Mouse (Mus musculus) B cell, adult 2 months (primary cell): ENCODE measurements at regions not wholly inside any gene's neighbourhood (a gene's known extent, or its start where the extent isn't known, plus 50 kb on each side); places are given as distances from the start of the nearest gene placed in this dataset.
A peak's percentile ranks its signal among the peaks of the same experiment; 100 is the strongest.
"Not testable (repeated sequence)": the region's sequence is repeated elsewhere in the genome, so short reads cannot be mapped to it uniquely, and the experiment has no call there.

Experiments used
- DNase-seq, 2 experiments: peaks; one replicate each; pipeline ENCODE4 v3.0.0; 2022

DNA sequence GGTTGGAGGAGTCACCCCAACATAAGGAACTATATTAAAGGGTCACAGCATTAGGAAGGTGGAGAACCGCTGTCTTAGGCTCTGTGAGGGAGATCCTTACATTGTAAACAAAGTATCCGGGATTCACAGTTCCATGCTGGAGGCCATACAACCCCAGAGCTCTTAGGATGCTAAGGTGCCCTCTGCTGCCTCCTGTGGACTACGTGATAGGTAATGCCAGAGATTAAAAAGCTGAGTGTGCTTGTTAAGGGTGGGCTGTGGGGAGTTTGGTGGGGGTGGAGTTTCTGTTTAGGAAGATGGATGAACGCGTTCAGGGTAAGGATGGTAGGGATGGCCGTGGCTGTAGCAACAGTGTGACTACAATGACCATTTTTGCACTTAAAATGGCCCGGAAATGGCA lies 148.4 kb upstream of the Ubl3 start:
- DNase-seq, result no peak

- peak; percentile 48 to 51 for DNase-seq
These were observed 147.7 kb upstream of the Ubl3 start for GRCm38 (mm10) chr5:148700240-148700639.

DNA sequence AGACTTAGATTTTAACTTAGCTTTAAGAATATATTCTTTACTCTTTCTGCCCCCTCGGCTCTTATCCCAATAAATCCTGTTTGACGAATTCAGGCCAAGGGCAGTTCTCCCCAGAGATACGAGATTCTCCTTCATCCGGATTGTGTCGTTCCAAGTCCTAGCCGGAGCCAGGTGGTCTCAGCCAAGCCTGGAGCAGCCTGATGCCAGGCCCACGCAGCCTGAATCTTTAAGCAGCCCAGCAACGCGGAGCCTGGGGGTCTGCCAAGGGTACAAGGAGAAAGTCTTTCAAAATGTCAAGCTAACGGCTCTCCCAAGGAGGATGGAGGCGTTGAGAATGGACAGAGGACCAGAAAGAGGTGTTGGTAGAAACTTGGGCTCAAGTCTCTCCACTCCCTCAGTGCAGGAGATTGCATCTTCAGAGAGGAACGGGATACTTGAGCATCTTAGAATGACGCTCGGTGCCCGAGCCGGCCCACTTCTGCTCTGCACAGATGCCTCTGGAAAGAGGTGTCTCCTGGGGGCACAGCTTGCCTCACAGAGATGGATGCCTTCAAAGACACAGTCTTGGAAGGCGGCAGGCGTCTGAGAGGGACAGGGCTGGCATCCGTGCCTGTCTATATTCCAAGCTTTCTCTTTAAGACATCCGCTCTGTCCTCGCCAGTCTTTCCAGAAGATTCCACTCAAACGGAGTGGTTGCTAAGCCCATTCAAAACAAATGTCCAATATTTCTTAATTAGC lies 145.2 kb upstream of the Ubl3 start:
- no peak for DNase-seq

DNA sequence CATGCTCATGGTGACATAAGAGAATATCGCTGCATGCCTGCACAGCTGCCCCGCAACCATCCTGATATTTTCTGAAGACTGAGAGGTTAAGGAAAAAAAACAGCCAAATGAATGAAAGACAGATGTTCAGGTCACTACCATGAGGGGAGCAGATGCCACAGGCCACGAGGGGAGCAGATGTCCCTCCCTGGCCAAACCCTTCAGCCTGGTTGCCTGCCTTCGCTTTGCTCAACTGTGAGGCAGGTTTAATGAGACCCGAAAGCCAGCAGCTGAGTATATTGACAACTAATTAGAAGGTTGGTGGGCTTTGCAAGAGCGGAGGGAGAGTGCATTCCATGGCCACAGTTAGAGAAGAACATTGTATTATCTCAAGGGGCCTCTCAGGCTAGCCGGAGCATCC lies 141.8 kb upstream of the Ubl3 start:
- DNase-seq, result no peak

DNA sequence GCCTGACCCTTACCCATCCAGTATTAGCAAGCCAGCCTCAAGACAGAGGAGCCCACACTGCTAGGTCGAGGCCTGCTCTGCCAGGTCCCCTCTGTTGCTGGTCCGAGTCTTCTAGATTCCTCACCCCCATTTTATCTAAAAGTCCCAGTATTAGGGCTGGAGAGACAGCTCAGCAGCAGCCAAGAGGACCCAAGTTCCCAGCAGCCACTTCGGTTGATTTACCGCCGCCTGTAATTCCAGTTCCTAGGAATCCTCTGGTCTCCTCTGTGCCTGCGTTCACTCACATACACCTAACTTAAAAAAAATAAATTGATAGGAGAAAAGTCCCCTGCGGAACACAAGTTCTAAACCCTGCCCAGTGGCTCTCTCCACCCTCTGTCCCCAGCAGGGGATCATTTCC lies 138.9 kb upstream of the Ubl3 start:
- no peak for DNase-seq

DNA sequence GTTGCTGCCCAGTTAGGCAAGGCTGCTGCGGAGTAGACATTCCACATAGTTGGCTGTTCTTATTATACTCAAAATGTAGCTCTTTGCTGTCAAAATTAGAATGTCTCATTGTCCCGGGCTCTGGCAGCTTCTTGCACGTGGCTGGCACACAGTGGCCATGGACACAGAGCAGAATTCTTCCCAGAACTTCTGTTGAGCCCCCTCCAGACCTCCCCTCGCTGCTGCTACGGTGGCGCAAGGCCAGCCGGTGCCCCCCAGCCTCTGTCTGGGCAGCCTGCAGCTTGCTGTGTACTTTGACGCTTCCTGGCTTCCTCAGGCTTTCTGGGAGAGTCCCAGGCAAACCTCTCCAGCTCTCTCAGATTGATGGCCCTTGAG lies 138.2 kb upstream of the Ubl3 start:
- no peak for DNase-seq

DNA sequence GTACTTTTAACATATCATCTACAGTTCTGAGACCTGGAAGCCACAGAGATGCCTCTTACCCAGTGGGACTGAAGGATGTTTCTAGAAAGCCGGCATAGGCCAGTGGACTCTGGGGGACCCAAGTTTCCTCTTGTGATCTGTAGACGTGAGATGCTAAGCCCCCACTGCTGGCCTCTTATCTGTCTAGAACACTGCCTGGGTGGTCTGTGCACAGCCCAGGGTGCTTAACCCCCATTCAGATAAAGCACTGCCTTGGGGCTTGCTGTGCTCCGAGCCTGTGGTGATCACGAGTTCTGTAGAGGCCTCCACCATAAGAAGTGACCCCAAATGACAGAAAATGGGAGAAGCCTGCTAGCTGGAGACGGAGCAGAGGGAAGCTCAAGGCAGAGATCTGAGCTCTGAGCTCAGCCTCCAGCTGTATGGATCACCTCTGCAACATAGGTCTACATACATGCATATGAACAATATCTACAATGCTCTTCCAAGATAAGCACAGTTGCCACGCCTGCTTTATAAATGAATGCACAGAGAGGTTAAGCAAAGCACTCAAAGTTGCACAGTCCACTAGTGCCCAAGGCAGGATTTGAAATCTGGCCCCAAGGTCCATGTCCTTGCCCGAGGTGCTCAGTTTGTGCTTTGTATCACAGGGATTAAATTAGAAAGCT lies 137.7 kb upstream of the Ubl3 start:
- DNase-seq, result no peak

DNA sequence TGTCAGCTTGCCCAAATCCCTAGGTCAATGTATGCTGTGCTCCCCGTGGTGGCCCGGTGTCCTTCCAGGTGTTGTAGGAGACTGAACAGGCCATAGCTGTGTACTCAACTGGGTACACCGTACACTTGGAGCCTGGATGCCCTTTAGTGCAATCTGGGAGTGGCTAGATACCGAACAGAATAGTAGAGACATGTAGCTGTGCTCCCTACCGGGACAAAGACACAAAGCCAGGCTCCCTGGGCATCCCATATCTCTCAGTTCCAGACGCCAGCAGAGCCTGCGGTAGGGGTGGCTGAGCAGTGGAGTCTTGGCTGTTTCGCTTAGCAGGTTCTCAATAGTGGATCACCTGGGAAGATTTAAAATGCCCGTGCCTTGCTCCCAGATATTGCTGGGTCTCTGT lies 136.7 kb upstream of the Ubl3 start:
- no peak for DNase-seq

- DNase-seq, result no peak
These were observed 135.9 kb upstream of the Ubl3 start for GRCm38 (mm10) chr5:148688501-148688900.

- DNase-seq, result no peak
These were observed 135.2 kb upstream of the Ubl3 start for GRCm38 (mm10) chr5:148687827-148688226.

DNA sequence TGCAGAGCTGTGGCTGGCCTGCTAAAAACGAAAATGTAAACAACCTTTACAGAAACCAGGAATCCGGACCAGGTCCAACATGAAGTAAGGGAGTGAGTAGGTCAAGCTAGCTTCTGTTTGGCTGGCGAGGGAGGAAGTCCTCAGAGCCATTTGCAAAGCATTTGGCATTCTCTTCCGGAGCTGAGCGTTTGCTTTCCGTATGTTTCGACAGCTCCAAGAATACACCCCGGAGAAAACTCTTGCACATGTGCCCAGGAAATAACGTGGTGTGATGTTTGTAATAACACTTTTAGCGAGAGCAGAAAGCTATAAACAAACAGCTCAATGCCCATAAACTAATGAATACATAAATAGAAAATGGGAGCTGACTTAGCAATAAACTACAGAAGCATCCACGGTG lies 131.6 kb upstream of the Ubl3 start:
- no peak for DNase-seq

GRCm38 (mm10) chr5:148682553-148682952 lies 130.0 kb upstream of the Ubl3 start:
- no peak for DNase-seq

DNA sequence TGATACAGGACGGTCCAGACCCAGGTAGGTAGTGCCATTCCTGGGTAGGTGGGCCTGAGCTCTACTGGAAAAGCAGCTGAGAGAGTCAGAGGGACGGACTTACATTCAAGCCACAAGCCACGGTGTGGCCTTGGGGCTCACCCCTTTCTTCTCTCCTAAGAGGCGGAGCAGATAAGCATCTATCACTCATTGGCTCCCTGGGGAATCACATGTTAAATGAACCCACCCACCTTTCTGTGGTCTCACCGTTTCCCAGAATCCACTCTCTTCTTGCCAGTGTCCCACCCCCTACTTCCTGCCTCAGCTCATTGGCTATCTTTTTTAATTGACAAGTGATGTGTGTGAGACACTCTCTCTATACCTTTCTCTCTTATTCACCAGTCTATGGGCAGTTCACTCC lies 127.8 kb upstream of the Ubl3 start:
- DNase-seq, result no peak

- DNase-seq, result peak in 1 of 2 experiments; percentile 22
These were observed 127.0 kb upstream of the Ubl3 start for GRCm38 (mm10) chr5:148679586-148679985.

DNA sequence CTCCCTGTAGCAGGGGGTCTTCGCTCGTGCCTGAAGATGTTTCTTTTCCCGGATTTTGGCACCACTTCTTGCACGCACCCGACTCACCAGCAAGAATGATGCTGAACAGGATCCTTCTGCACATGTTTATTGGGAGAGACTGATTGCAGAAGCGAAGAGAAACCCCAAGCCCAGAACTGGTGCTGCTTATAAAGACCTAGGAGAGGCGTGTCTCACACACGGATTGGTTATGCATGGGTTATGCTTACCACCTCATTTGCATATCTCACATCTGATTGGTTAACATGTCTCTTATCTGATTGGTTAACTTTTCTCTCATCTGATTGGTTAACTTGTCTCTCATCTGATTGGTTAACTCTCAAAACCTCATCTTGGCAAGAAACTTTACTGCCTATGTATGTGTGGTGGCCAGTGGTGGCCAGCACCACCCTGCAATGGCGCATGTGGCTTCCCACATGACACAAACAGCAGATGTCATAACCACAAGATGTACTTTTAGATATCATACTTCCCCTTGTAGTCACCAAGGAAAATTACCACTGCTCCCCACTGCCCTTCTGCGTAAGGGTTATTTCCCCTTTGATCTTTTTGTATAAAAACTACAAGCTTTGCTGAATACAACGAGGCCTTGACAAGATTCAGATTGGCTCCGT lies 125.8 kb upstream of the Ubl3 start:
- DNase-seq, result peak; percentile 45 to 48

DNA sequence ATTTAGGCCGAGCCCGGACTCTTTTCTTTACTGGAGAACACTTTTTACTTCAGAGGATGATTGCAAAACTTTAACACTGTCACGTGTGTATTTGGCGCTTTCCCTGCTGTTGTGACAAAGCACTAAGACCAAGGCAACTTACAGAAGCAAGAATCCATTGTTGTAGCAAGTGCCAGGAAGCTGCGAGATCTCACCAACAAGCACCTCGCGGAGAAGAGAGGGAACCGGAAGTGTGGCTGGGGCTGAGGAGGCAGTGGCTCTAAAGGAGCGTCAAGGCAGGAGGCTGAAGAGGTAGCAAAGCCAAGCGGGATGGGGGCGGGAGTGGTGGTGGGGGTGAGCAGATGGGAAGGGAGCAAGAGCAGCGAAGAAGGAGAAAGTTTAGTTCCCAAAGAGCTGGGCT lies 121.7 kb upstream of the Ubl3 start:
- DNase-seq, result no peak

- DNase-seq, result no peak
These were observed 109.7 kb upstream of the Ubl3 start for GRCm38 (mm10) chr5:148662281-148662741.

DNA sequence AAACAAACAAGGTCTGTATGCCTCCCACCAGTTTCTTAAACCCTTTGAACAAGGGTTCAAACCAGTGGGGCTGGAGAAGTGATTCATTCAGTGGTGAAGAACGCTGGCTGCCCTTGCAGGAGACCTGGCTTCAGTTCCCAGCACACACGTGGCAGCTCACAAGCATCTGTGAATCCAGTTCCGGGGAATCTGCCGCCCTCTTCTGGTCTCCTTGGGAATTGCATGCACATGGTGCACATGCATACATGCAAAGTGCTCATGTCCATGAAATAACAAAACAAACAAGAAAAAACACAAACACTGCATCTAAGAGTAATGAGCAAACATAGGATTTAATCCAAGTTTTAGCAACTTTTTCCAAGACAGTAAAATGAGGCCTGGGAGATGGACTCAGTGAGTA lies 108.5 kb upstream of the Ubl3 start:
- DNase-seq, result peak; percentile 42

- DNase-seq, result no peak
These were observed 105.5 kb upstream of the Ubl3 start for GRCm38 (mm10) chr5:148657936-148658640.

DNA sequence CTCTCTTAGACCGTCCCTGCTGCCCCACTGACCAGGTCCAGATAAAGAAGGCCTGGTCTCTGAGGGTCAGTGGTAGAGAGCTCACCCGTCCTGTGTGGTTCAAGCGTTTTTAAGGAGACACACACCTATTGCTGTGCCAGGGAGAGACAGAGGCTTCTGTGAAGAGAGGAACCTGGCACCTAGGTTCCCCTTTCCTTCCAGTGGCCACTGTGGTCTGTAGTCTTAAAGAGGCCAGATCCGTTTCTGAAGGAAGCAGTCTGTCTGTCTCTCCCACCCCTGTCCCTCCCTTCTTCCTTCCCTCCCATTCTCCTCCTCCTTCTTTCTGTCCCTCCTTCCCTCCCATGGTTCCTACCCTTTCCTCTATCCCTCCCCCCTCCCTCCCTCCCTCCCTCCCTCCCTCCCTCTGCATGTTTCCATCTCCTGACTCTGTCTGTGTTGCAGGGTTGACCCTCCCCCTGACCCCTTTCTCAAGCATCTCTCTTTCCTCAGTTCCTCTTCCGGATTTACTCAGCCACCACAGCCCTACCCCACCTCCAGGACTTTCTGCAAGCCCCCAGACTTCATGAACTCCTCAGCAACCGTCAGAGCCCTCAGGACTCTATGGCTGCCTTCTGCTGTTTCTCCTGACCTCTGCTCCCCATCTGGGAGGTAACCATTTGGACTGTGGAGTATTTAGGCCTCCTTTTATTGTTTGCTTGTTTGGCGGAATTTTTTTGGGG lies 100.1 kb upstream of the Ubl3 start:
- DNase-seq, result peak; percentile 11 to 14

DNA sequence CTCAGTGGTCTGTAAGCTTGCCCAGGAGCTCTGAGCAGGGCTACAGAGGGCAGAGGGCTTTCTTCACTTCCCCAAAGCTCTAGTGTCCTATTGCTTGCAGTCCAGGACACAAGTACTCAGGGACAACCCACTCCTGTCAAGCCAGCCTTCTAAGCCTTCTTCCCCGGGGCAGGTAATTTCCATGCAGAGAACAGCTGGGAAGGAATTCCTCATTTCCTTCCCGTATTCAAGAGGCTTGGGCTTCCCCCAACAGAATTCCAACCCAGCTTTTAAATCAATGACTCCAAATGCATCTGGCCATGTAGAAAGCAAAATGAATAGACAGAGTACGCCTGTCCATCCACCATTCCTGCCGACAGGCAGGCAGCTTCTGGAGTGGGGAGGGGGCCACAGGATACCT lies 99.1 kb upstream of the Ubl3 start:
- no peak for DNase-seq

GRCm38 (mm10) chr5:148649573-148649972 lies 97.0 kb upstream of the Ubl3 start:
- not testable (repeated sequence) for DNase-seq

- no peak for DNase-seq
These were observed 96.5 kb upstream of the Ubl3 start for GRCm38 (mm10) chr5:148649123-148649522.
